Mouse (Mus musculus): Measurements from ENCODE around the gene Rnf115. TPM values are rescaled to one million over a fixed set of nuclear protein-coding genes. Genes with fewer than 3 reads are reported as not detected.
A peak's percentile ranks its signal among the peaks of the same experiment; 100 is the strongest.

Rnf115 gene
- polyA plus RNA-seq, 1 experiment from 2014 or later: 29.7 TPM

GRCm38 (mm10) chr3:96787784-96788183 lies 60.3 kb downstream of the Rnf115 start:
- H3K9ac ChIP-seq: no peak overlapping the region
- H3K4me1 ChIP-seq (replicated peaks): no peaks in the 10 kb centered on the region; the same call in 1 of the 2 replicates
- H3K9me3 ChIP-seq (replicated peaks): no peaks in the 10 kb centered on the region
- H3K27ac ChIP-seq: no peak overlapping the region
- peak; percentile 20 for ATAC-seq (ENCODE audit: low read depth)
- peaks cover 31% of the 10 kb centered on the region for H3K36me3 ChIP-seq
- 47% methylated on average over 1 of the region's 1 CpGs for WGBS (ENCODE audit: insufficient replicate concordance)
- H3K4me2 ChIP-seq: no peak overlapping the region
- no peak for DNase-seq
- no peaks in the 10 kb centered on the region for H3K27me3 ChIP-seq
- no peak overlapping the region for H3K4me3 ChIP-seq (replicated peaks)

- ATAC-seq (ENCODE audit: low read depth): no peak
- no peak for DNase-seq
- Histone ChIP-seq H3K36me3 (peaks cover 31% of the 10 kb centered on the region), H3K27ac (no peak overlapping the region), H3K9ac (no peak overlapping the region), H3K27me3 (no peaks in the 10 kb centered on the region), H3K9me3 (replicated peaks) (no peaks in the 10 kb centered on the region), H3K4me1 (replicated peaks) (no peaks in the 10 kb centered on the region; the same call in 1 of the 2 replicates), H3K4me2 (no peak overlapping the region), H3K4me3 (replicated peaks) (no peak overlapping the region)
- 73% methylated on average over 8 of the region's 8 CpGs for WGBS (ENCODE audit: insufficient replicate concordance)
Measured at GRCm38 (mm10) chr3:96788506-96788905, 61.0 kb downstream of the Rnf115 start.

- no peaks in the 10 kb centered on the region for H3K27me3 ChIP-seq
- H3K4me3 ChIP-seq (replicated peaks): no peak overlapping the region
- WGBS (ENCODE audit: insufficient replicate concordance): 75% methylated on average over 11 of the region's 11 CpGs
- H3K4me1 ChIP-seq (replicated peaks): peaks cover 10% of the 10 kb centered on the region
- no peaks in the 10 kb centered on the region for H3K9me3 ChIP-seq (replicated peaks)
- peaks cover 2% of the 10 kb centered on the region; the same call in 1 of the 2 replicates for H3K36me3 ChIP-seq
- DNase-seq (no peak), ATAC-seq (ENCODE audit: low read depth) (no peak)
- no peak overlapping the region for H3K4me2 ChIP-seq
- H3K27ac ChIP-seq: no peak overlapping the region
- no peak overlapping the region for H3K9ac ChIP-seq
Measured at GRCm38 (mm10) chr3:96800254-96800653, 72.8 kb downstream of the Rnf115 start.

- 5% methylated on average over 1 of the region's 1 CpGs for WGBS (ENCODE audit: insufficient replicate concordance)
- no peak for DNase-seq
Measured at GRCm38 (mm10) chr3:96802214-96802613, 74.8 kb downstream of the Rnf115 start.

DNA sequence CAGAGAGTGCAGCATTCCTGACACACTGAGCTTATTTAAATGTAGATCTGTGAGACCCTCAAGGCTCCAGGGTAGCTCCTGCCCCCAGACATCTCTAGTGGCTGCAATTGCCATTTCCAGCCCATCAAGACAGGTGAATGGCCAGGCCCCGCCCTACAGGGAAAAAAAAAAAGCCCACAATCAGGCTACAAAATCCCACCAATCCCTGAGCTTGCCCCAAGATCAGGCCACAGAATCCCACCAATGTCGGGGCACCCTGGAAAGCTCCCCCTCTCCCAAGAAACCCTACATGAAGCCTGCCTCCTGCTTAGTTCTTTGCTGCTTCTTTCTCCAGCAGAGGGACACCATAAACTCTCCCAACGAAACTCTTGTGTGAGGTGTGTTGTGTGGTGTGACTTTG lies 80.7 kb downstream of the Rnf115 start:
- no peak overlapping the region for H3K27ac ChIP-seq
- H3K4me1 ChIP-seq (replicated peaks): peaks cover 4% of the 10 kb centered on the region; the same call in 1 of the 2 replicates
- H3K9ac ChIP-seq: no peak overlapping the region
- no peak for ATAC-seq (ENCODE audit: low read depth)
- no peak overlapping the region for H3K4me3 ChIP-seq (replicated peaks)
- no peak for DNase-seq
- H3K4me2 ChIP-seq: no peak overlapping the region
- no peaks in the 10 kb centered on the region for H3K9me3 ChIP-seq (replicated peaks)
- H3K27me3 ChIP-seq: no peaks in the 10 kb centered on the region
- no peaks in the 10 kb centered on the region for H3K36me3 ChIP-seq
- 53% methylated on average over 3 of the region's 3 CpGs for WGBS (ENCODE audit: insufficient replicate concordance)

More at GRCm38 (mm10) chr3:96802214-96802613, 74.8 kb downstream of the Rnf115 start:
- Histone ChIP-seq H3K9me3 (replicated peaks) (no peaks in the 10 kb centered on the region), H3K27ac (no peak overlapping the region), H3K4me2 (no peak overlapping the region), H3K36me3 (no peaks in the 10 kb centered on the region), H3K4me3 (replicated peaks) (no peak overlapping the region), H3K4me1 (replicated peaks) (peaks cover 10% of the 10 kb centered on the region), H3K27me3 (no peaks in the 10 kb centered on the region), H3K9ac (no peak overlapping the region)
- ATAC-seq (ENCODE audit: low read depth): no peak

DNA sequence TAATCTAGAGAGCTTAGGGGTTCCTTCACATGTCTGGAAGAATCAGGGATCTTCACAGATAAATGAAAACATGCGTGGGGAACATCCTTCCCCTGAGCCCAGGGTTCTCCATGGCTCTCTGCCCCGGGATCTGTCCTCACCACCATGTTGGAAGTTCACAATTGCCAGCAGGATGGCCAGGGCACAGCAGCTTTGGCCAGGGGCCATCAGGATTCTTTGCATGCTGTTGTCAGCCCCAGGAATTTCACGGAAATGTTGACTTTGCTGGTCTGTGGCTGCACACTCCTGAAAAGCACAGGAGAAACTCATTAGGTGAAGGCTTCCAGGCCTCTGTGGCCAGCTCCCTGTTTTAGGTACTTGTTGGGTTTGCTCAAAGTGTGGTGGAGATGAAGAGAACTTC lies 81.2 kb downstream of the Rnf115 start:
- Histone ChIP-seq H3K27me3 (peaks cover under 1% of the 10 kb centered on the region; the same call in 1 of the 2 replicates), H3K27ac (no peak overlapping the region), H3K9ac (no peak overlapping the region), H3K9me3 (replicated peaks) (no peaks in the 10 kb centered on the region), H3K4me2 (no peak overlapping the region), H3K4me3 (replicated peaks) (no peak overlapping the region), H3K4me1 (replicated peaks) (peaks cover 9% of the 10 kb centered on the region), H3K36me3 (no peaks in the 10 kb centered on the region)
- ATAC-seq (ENCODE audit: low read depth) (no peak), DNase-seq (no peak)
- WGBS (ENCODE audit: insufficient replicate concordance): 62% methylated on average over 3 of the region's 3 CpGs

DNA sequence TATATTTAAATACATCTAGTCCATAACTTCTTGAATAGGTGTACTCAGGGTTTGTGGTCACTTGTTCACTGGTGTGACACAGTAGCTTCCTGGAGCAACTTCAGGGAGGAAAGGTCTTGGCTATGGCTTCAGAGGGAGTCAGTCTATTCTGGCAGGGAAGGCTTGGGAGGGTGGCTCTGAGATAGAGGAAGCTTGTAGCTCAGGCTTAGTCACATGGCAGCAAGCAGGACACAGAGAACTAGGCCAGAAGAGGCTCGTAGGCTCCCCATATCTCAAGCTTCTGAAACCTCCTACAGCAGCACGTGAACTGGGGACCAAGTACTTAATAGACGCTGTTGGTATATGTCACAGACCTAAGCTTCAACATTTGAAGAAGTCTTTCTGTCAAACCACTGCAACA lies 83.8 kb downstream of the Rnf115 start:
- H3K4me3 ChIP-seq (replicated peaks): no peak overlapping the region
- H3K4me1 ChIP-seq (replicated peaks): peaks cover 11% of the 10 kb centered on the region
- WGBS (ENCODE audit: insufficient replicate concordance): 55% methylated on average over 3 of the region's 3 CpGs
- peaks cover 3% of the 10 kb centered on the region; the same call in 1 of the 2 replicates for H3K27me3 ChIP-seq
- H3K4me2 ChIP-seq: no peak overlapping the region
- no peak overlapping the region for H3K9ac ChIP-seq
- H3K36me3 ChIP-seq: no peaks in the 10 kb centered on the region
- ATAC-seq (ENCODE audit: low read depth) (no peak), DNase-seq (no peak)
- no peaks in the 10 kb centered on the region for H3K9me3 ChIP-seq (replicated peaks)
- H3K27ac ChIP-seq: no peak overlapping the region

DNA sequence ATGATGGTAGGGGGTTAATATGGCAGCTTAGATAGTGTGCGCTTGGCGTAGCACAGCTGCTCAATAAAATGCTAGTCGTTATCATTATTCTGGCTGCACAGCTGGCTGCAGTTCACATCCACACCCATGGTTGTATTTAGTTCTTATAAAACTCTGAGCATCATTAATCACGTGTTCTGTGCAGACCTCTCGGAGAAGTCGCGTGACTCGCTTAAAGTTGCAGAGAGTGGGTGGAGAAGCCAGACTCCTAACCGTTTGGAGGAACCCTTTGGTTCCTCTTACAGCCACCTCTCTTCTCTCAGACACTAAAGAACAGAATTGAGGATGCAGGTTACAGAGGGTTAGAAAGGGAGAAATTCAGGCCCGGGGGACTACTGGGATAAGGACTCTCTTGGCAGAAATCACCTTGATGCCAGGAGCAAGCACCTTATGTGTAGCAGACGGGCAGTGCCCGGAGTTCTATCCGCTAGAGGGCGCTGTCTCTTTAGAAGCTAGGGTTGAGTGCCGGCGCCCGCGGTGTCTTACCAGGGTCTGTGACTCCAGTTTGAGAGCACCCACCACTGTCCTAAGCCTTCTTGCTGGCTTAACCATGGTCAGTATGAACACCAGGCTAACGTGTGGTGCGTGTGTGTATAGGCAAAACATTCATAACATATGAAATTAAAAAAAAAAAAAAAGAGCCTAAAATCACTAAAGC lies 85.1 kb downstream of the Rnf115 start:
- H3K4me1 ChIP-seq (replicated peaks): peaks cover 11% of the 10 kb centered on the region
- ATAC-seq (ENCODE audit: low read depth) (peak; percentile 68), DNase-seq (peak; percentile 62)
- no peaks in the 10 kb centered on the region for H3K36me3 ChIP-seq
- no peak overlapping the region for H3K27ac ChIP-seq
- H3K4me2 ChIP-seq: peak overlapping the region; percentile 49
- WGBS (ENCODE audit: insufficient replicate concordance): 29% methylated on average over 20 of the region's 20 CpGs
- no peak overlapping the region; the same call in 1 of the 2 replicates for H3K4me3 ChIP-seq (replicated peaks)
- H3K9me3 ChIP-seq (replicated peaks): no peaks in the 10 kb centered on the region
- peaks cover 3% of the 10 kb centered on the region; the same call in 1 of the 2 replicates for H3K27me3 ChIP-seq
- H3K9ac ChIP-seq: no peak overlapping the region

DNA sequence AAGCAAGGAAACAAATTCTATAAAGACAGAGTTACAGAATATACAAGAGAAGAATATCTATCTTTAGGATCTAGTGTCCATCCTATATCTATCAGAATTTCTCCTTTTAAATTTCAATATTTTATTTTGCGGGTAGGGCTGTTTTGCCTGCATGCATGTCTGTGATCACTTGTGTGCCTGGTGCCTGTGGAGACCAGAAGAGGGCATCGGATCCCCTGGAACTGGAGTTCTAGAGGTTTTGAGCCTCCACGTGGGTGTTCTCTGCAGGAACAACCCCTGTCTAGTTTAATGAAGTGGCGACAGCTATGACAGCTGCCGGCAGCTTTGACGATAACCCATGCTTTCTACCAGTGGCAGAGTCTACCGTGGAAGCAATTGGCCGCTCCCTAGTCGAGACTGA lies 85.6 kb downstream of the Rnf115 start:
- 12% methylated on average over 9 of the region's 9 CpGs for WGBS (ENCODE audit: insufficient replicate concordance)
- H3K27ac ChIP-seq: no peak overlapping the region
- H3K9me3 ChIP-seq (replicated peaks): no peaks in the 10 kb centered on the region
- H3K4me3 ChIP-seq (replicated peaks): no peak overlapping the region
- H3K9ac ChIP-seq: no peak overlapping the region
- H3K4me1 ChIP-seq (replicated peaks): peaks cover 11% of the 10 kb centered on the region
- no peaks in the 10 kb centered on the region for H3K36me3 ChIP-seq
- ATAC-seq (ENCODE audit: low read depth): peak; percentile 58; the same call in 1 of the 2 replicates
- no peak for DNase-seq
- peaks cover 3% of the 10 kb centered on the region; the same call in 1 of the 2 replicates for H3K27me3 ChIP-seq
- H3K4me2 ChIP-seq: peak overlapping the region; percentile 49

- Histone ChIP-seq H3K4me2 (peak overlapping the region; percentile 49), H3K4me3 (replicated peaks) (no peak overlapping the region), H3K4me1 (replicated peaks) (peaks cover 11% of the 10 kb centered on the region), H3K27ac (no peak overlapping the region), H3K36me3 (no peaks in the 10 kb centered on the region), H3K27me3 (peaks cover 3% of the 10 kb centered on the region; the same call in 1 of the 2 replicates), H3K9me3 (replicated peaks) (no peaks in the 10 kb centered on the region), H3K9ac (no peak overlapping the region)
- 39% methylated on average over 7 of the region's 7 CpGs for WGBS (ENCODE audit: insufficient replicate concordance)
- ATAC-seq (ENCODE audit: low read depth): no peak
- DNase-seq: no peak
Measured at GRCm38 (mm10) chr3:96813591-96814244, 86.3 kb downstream of the Rnf115 start.

DNA sequence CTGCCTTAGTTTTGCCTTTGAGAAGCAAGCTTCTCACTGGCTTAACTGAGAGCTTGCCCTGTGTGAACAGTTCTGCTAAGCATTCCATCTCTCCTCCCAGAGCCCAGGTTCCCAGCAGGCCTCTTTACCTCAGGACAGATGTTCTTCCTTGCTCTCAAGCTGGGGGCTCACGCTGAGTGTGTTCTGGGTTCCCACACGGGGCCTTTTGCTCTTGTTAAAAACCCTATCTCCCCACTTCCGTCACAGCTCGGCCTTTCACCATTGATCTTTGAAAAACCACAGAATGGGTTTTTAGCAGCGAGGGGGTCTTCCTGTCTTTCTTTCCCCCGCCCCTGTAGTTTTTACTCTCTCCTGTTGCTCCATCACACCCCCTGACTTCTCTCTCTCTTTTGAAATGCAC lies 86.9 kb downstream of the Rnf115 start:
- 22% methylated on average over 6 of the region's 6 CpGs for WGBS (ENCODE audit: insufficient replicate concordance)
- H3K36me3 ChIP-seq: no peaks in the 10 kb centered on the region
- no peaks in the 10 kb centered on the region for H3K9me3 ChIP-seq (replicated peaks)
- H3K9ac ChIP-seq: no peak overlapping the region
- no peak overlapping the region for H3K27ac ChIP-seq
- ATAC-seq (ENCODE audit: low read depth): no peak
- no peak overlapping the region for H3K4me3 ChIP-seq (replicated peaks)
- no peak for DNase-seq
- peaks cover 3% of the 10 kb centered on the region; the same call in 1 of the 2 replicates for H3K27me3 ChIP-seq
- H3K4me1 ChIP-seq (replicated peaks): peaks cover 11% of the 10 kb centered on the region
- no peak overlapping the region for H3K4me2 ChIP-seq
